Mouse (Mus musculus) limb, embryonic 13.5 days (tissue): ENCODE results near the gene Gm17334. TPM values are rescaled to one million over a fixed set of nuclear protein-coding genes. Genes with fewer than 3 reads are reported as not detected.

ENCODE experiments used
- ATAC-seq: fragments of 200-750 bp; cut with Nextera tagmentation; 2 replicates; pipeline ENCODE4 v1.8.0; 2017; ENCODE audit warnings: low read depth, moderate number of reproducible peaks, moderate TSS enrichment; ENCODE audit not compliant: low FRiP score
- H3K27ac ChIP-seq: fragments of 300-500 bp; sonication (generic); 2 replicates; pipeline ENCODE4 v1.5.1; 2015; ENCODE audit warnings: inconsistent platforms, mild to moderate bottlenecking, moderate library complexity
- H3K27me3 ChIP-seq: fragments of 300-500 bp; sonication (generic); 2 replicates; pipeline ENCODE4 v1.6.1; 2015; ENCODE audit warnings: mild to moderate bottlenecking, inconsistent platforms
- H3K36me3 ChIP-seq: fragments of 300-500 bp; sonication (generic); 2 replicates; pipeline ENCODE4 v1.6.1; 2015; ENCODE audit warnings: inconsistent platforms, mild to moderate bottlenecking, moderate library complexity
- H3K4me1 ChIP-seq: fragments of 300-500 bp; sonication (generic); 2 replicates; pipeline ENCODE4 v1.6.1; 2015; ENCODE audit warnings: inconsistent platforms
- H3K4me2 ChIP-seq: fragments of 300-500 bp; sonication (generic); replicated peaks from 2 replicates; pipeline ENCODE4 v1.6.1; 2015; ENCODE audit warnings: inconsistent platforms, mild to moderate bottlenecking, moderate library complexity
- H3K4me3 ChIP-seq: fragments of 300-500 bp; sonication (generic); 2 replicates; pipeline ENCODE4 v1.5.1; 2015; ENCODE audit warnings: moderate library complexity, mild to moderate bottlenecking, inconsistent platforms
- H3K9ac ChIP-seq: fragments of 300-500 bp; sonication (generic); 2 replicates; pipeline ENCODE4 v1.6.1; 2015; ENCODE audit warnings: mild to moderate bottlenecking, inconsistent platforms
- H3K9me3 ChIP-seq: fragments of 300-500 bp; sonication (generic); 2 replicates; pipeline ENCODE4 v1.6.1; 2016; ENCODE audit warnings: inconsistent platforms
- WGBS: fragments of 180-500 bp; shearing (Covaris S2); methylation state at CpG from one replicate; pipeline ENCODE4 v1.1.7; 2015; 5-methylcytosine and 5-hydroxymethylcytosine counted together
- polyA plus RNA-seq: library from polyadenylated mRNA; unstranded; fragments of >200 nt; fragmentation: Nextera tagmentation; extraction: Ambion mirVana; gene quantifications from 2 replicates; pipeline ENCODE4 v1.2.1, GENCODE M21; 2015

Gm17334 gene
- polyA plus RNA-seq, 1 experiment from 2014 or later = 0.22 TPM

DNA sequence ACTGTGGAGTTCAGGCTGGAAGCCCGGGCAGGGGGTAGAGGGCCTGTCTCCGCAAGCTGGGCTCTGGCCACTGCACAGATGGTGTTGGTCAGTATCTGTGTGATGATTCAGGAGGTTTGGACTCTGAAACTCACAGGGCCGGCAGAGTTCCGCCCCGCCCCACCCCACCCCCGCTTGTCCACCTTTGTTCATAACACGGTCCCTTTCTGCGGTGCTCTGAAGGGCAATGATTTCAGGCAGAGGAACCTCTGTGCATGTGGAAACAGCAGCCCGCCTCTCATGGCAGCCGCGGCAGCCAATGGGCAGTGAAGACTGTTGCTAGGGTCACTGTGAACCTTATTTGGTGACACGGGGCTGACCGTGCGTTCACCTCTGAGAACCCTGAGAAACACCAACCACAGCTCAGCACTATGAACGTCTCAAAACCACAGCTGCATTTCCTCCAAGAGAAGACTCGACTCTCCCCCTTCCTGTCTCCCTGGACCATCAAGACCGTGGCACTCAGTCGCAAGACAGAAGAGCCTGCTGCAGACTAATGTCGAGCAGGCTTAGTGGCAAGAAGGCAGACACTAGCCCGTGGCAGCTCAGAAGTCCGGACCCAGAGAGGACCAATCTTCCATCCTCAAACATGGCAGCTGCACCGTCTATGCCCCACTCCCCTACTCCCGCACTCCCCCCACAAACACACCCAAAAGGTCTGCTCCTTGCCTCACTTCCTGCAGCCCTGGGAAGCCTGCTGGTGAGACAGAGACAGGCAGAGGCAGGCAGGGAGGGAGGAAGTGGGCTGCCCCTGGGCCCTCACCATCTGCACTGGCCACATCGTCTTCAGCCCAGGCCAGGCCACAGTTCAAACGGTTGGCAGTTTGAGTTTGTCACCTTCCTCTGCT is 21.9 kb upstream of the Gm17334 start:
- Histone ChIP-seq H3K4me2 (no peak overlapping the region), H3K27ac (no peak overlapping the region), H3K9me3 (0 out of 2 replicates have a peak, but pooled peaks cover 5% of the 10 kb centered on the region), H3K4me3 (no peak overlapping the region), H3K4me1 (peaks cover 31% of the 10 kb centered on the region), H3K9ac (no peak overlapping the region), H3K27me3 (no peaks in the 10 kb centered on the region), H3K36me3 (no peaks in the 10 kb centered on the region)
- 66% methylated on average over 25 of the region's 25 CpGs for WGBS
- no peak for ATAC-seq

DNA sequence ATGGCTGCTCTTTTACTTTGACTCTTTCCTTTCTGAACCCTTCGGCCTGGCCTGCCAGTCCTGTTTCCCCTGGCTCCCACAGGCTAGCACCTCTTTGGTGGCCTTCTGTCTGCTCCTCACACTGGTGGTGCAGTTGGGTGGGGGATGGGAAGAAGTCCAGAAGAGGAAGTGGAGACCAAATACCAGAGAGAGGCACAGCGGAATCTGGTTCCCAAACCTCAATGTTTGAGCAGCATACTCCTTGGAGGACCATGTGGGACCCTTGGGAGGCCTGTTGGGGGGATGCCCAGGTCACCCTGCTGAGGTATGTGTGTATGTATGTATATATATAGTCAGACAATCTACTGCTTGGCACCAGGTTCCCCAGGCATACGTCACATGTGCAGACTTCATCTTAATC is 21.0 kb upstream of the Gm17334 start:
- H3K36me3 ChIP-seq = no peaks in the 10 kb centered on the region
- no peak overlapping the region for H3K4me3 ChIP-seq
- H3K4me1 ChIP-seq = peaks cover 31% of the 10 kb centered on the region
- no peak for ATAC-seq
- no peak overlapping the region for H3K27ac ChIP-seq
- H3K4me2 ChIP-seq = no peak overlapping the region
- no peaks in the 10 kb centered on the region for H3K27me3 ChIP-seq
- H3K9ac ChIP-seq = no peak overlapping the region
- H3K9me3 ChIP-seq = 0 out of 2 replicates have a peak, but pooled peaks cover 5% of the 10 kb centered on the region
- 74% methylated on average over 3 of the region's 3 CpGs for WGBS

DNA sequence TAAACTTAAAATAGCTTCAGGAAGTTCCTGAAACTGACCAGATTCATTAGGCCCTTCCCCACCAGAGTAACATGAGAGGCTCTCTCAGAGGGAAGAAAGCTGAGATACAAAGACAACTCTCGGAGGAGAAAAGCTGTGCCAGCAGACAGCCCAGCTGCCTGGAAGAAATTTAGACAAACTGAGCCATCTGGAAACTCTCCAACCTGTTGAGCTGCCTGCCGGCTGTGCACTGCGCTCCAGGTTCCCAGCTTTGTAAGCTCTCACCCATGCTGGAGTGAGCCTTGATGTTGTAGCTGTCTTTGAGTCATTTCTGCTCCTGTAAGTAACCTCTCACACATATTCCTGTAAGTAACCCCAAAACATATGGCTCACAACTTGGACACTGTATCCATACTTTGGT is 20.0 kb upstream of the Gm17334 start:
- Histone ChIP-seq H3K27me3 (no peaks in the 10 kb centered on the region), H3K4me2 (no peak overlapping the region), H3K4me3 (no peak overlapping the region), H3K36me3 (no peaks in the 10 kb centered on the region), H3K27ac (no peak overlapping the region), H3K9ac (no peak overlapping the region), H3K9me3 (0 out of 2 replicates have a peak, but pooled peaks cover 5% of the 10 kb centered on the region), H3K4me1 (peaks cover 31% of the 10 kb centered on the region)
- 56% methylated on average over 3 of the region's 3 CpGs for WGBS
- no peak for ATAC-seq

DNA sequence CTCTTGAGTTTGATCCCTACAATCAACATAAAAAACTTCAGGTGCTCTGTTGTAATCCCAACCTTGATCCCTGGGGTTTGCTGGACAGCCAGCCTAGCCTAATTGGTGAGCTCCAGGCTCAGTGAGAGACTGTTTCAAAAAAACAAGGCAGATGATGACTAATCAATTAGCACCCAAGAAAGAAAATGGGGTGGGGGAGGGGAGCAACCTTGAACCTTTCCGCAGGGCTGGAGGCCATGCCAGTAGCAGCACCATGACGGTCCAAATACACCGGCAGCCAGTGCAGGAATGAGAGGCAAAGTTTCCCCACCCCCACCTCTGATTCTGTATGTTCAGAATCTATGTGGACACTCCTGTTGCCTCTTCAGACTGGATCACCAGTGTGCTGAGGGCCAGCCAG is 16.3 kb upstream of the Gm17334 start:
- no peak overlapping the region for H3K9ac ChIP-seq
- no peaks in the 10 kb centered on the region for H3K27me3 ChIP-seq
- H3K4me2 ChIP-seq = no peak overlapping the region
- peaks cover 7% of the 10 kb centered on the region; the same call in 1 of the 2 replicates for H3K4me1 ChIP-seq
- 0 out of 2 replicates have a peak, but pooled peaks cover 5% of the 10 kb centered on the region for H3K9me3 ChIP-seq
- H3K36me3 ChIP-seq = no peaks in the 10 kb centered on the region
- no peak overlapping the region for H3K4me3 ChIP-seq
- 62% methylated on average over 3 of the region's 3 CpGs for WGBS
- ATAC-seq = no peak
- no peak overlapping the region for H3K27ac ChIP-seq

DNA sequence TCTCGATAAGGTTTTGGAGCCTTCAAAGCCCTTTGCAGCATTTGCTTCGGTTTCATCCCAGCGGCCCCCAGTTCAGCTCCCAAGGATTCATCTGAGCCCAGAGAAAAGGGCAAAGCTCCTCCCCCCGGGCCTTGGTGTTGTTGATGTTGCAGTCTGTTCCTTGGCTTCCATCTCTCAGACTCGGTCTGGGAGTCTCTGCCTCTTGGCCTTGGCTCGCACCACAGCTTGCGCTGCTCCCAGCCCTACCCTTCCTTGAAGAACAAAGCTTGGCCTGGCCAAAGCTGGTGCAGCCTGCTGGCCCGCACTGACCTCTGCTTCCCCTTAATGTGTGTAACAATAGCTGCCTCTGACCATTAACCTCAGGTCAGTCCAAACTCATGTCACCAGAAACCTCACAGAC is 15.2 kb upstream of the Gm17334 start:
- no peak for ATAC-seq
- Histone ChIP-seq H3K36me3 (no peaks in the 10 kb centered on the region), H3K4me1 (no peaks in the 10 kb centered on the region), H3K9me3 (0 out of 2 replicates have a peak, but pooled peaks cover 5% of the 10 kb centered on the region), H3K27me3 (no peaks in the 10 kb centered on the region), H3K4me2 (no peak overlapping the region), H3K9ac (no peak overlapping the region), H3K27ac (no peak overlapping the region), H3K4me3 (no peak overlapping the region)
- WGBS = 81% methylated on average over 8 of the region's 8 CpGs

DNA sequence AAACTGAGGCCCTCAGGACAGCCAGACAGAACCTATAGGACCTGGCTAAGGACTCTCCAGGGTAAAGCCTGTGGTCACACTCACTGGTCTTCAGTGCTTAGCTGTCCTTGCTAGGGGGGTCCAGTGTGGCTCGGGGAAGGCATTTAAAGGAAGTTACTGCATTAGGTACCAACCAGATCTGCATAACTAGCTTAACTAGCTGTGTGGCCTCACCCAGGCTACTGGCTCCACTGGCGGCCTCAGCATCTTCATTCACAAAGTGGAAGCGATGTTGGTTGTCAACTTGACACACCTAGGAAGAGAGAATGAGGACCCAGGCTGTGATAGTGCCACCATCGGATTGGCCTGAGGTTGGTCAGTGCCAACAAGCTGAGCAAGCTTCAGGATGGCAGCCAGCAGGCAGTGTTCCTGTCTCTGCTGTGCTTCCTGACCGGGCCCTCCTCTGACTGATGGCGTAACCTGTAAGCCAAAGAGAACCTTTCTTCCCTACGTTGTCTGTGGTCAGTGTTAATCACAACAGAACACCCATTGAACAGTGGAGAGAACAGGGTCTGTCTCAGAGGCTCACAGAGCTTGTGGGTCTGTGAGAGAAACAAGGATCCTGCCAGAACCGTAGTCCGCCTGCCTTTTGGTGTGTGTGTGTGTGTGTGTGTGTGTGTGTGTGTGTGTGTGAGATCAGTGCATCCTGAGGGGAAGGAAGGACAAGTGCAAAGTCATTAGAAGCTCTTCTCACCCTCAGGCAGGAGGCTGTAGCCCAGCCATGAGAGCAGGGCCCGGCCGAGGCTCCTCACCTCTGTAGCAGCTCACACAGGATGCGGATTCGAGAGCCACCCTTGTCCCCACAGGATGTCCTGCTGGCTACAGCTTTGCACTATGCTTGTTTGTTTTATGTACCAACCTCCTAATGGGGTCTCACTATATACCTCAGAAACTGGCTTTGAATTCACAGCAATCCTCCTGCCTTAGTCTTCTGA is 13.4 kb upstream of the Gm17334 start:
- Histone ChIP-seq H3K27me3 (no peaks in the 10 kb centered on the region), H3K9ac (no peak overlapping the region), H3K4me3 (no peak overlapping the region), H3K9me3 (0 out of 2 replicates have a peak, but pooled peaks cover 5% of the 10 kb centered on the region), H3K27ac (no peak overlapping the region), H3K4me1 (no peaks in the 10 kb centered on the region), H3K4me2 (no peak overlapping the region), H3K36me3 (no peaks in the 10 kb centered on the region)
- no peak for ATAC-seq
- WGBS = 79% methylated on average over 13 of the region's 13 CpGs

DNA sequence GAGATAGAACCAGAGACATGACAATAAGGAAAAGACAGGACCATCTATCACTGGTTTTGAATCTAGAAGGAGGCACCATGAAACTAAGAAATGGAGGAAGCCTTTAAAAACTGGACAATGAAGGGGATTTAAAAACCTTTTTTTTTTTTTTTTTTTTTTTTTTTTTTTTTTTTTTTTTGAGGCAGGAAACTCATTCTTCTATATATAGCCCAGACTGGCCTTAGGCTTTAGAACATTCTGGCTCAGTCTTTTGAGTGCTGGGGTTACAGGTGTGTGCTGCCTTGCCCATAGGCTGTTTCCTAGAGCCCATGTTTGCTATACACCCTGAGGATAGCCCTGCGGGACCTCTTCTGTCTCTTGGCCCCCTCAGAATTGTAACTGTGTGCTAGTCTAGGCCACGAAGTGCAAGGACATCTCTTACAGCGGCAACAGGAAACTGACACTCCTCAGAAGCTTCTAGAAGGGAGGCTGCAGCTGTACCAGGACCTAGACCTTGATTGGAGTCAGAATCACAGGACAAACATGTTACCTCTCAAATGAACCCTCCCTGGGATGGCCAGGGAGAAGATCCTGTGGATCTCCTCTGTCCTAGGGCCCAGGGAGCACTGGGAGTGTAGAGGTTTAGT is 12.4 kb upstream of the Gm17334 start:
- no peak for ATAC-seq
- no peaks in the 10 kb centered on the region for H3K4me1 ChIP-seq
- H3K4me3 ChIP-seq = no peak overlapping the region
- H3K27me3 ChIP-seq = no peaks in the 10 kb centered on the region
- 0 out of 2 replicates have a peak, but pooled peaks cover 4% of the 10 kb centered on the region for H3K9me3 ChIP-seq
- H3K4me2 ChIP-seq = no peak overlapping the region
- H3K36me3 ChIP-seq = no peaks in the 10 kb centered on the region
- H3K9ac ChIP-seq = no peak overlapping the region; the same call in 1 of the 2 replicates
- no peak overlapping the region for H3K27ac ChIP-seq
- whole genome bisulfite sequencing = 86% methylated on average over 3 of the region's 3 CpGs

DNA sequence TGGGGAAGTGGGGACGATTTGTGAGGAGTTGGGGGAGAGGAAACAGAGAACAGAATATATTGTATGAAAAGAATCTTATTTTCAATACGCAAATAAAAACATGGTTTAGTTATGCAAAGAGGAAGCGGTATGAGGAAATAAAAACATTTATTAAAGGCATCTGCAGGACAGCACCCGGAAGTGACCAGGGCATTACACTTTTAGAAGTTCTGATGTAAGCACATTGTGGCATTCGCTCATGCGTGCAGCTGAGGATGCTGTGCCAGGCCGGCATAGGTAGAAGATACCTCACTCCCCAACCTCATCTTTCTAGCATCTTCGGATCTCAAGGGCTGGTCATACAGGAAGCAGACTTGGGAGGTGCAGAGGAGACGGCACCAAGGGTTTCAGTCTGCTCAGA is 10.3 kb upstream of the Gm17334 start:
- 86% methylated on average over 9 of the region's 9 CpGs for WGBS
- Histone ChIP-seq H3K36me3 (no peaks in the 10 kb centered on the region), H3K9me3 (no peaks in the 10 kb centered on the region), H3K27ac (no peak overlapping the region), H3K9ac (no peak overlapping the region), H3K4me1 (no peaks in the 10 kb centered on the region), H3K4me3 (no peak overlapping the region), H3K4me2 (no peak overlapping the region), H3K27me3 (no peaks in the 10 kb centered on the region)
- no peak for ATAC-seq

DNA sequence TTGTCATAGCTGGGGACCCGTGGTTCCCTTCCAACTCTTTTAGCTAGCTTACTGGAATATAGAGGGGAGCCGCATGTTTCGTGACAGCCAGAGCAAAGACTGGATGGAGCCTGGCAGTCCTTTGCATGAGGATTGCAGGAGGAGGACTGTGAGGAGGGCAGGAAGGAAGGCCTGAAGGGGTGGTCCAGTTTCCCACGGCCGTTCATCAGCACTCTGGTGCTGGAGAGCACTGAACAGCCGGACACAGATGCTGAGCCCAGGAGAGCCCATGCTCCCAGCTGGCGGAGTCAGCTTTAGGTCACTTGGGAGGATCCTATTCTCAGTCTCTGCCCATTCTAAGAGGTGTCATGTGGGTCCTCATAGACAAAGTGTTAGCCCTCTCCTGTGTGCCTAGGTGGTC is 9.0 kb upstream of the Gm17334 start:
- Histone ChIP-seq H3K4me1 (no peaks in the 10 kb centered on the region), H3K4me2 (no peak overlapping the region), H3K9ac (no peak overlapping the region), H3K36me3 (peaks cover 8% of the 10 kb centered on the region), H3K4me3 (no peak overlapping the region), H3K27ac (no peak overlapping the region), H3K27me3 (no peaks in the 10 kb centered on the region), H3K9me3 (no peaks in the 10 kb centered on the region)
- no peak for ATAC-seq
- WGBS = 84% methylated on average over 7 of the region's 7 CpGs

DNA sequence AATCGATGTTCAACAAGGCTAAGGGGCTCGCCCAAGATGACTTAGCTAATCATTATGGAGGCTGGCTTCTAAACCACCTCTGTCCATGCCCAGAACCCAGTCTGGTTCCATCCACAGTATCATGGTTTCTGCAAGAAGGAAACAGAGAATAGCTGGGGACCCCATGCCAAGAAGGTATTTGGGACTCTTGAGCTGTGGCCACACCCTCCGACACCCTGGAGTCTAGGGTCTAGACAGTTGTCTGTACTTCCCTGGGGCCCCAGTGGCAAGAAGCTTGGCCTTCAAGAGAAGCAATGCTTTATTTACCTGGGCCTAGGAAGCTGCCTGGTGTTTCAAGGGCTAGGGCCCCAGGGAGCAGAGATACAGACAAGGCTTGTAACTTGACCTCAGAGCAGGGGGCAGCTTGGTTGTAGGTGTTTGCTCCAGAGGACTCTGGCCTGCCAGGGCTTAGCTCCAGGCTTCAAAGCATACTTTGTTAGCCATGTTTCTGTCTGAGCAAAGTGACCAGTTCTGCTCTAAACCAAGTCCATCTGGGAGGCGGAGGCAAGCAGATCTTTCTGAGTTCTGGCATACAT is 8.3 kb upstream of the Gm17334 start:
- H3K4me1 ChIP-seq = no peaks in the 10 kb centered on the region
- H3K27me3 ChIP-seq = no peaks in the 10 kb centered on the region
- no peak overlapping the region for H3K9ac ChIP-seq
- 82% methylated on average over 4 of the region's 4 CpGs for WGBS
- no peak overlapping the region for H3K4me2 ChIP-seq
- no peak overlapping the region for H3K4me3 ChIP-seq
- no peaks in the 10 kb centered on the region for H3K9me3 ChIP-seq
- peaks cover 14% of the 10 kb centered on the region for H3K36me3 ChIP-seq
- H3K27ac ChIP-seq = no peak overlapping the region
- no peak for ATAC-seq

DNA sequence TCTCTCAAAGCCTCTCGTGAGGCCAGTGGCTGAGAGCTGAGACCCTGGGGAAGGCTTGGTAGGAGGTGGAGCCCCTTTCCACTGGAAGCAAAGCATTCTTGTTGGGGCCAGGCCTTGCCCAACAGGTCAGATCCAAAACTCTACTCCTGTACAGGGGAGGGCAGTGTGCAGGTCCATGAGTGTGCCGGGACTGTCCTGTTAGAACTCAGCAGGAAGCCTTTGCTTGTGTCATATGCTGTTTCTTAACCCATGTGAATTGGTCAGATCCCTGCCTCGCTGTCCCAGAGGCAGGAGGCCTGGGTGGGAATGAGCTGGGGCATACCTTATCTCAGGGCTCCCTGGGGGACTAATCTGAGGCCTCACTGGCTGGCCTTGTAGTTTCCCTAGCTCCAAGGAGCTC is 7.3 kb upstream of the Gm17334 start:
- H3K27ac ChIP-seq = no peak overlapping the region
- H3K4me1 ChIP-seq = no peaks in the 10 kb centered on the region; the same call in 1 of the 2 replicates
- no peak for ATAC-seq
- 75% methylated on average over 3 of the region's 3 CpGs for WGBS
- no peaks in the 10 kb centered on the region for H3K27me3 ChIP-seq
- H3K36me3 ChIP-seq = peaks cover 23% of the 10 kb centered on the region
- no peak overlapping the region for H3K4me3 ChIP-seq
- H3K4me2 ChIP-seq = no peak overlapping the region
- H3K9me3 ChIP-seq = no peaks in the 10 kb centered on the region
- no peak overlapping the region for H3K9ac ChIP-seq
